Mouse (Mus musculus): ENCODE data around the gene Gm43552. TPM values are rescaled to one million over a fixed set of nuclear protein-coding genes. Genes with fewer than 3 reads are reported as not detected.
"Not testable (repeated sequence)": the region's sequence is repeated elsewhere in the genome, so short reads cannot be mapped to it uniquely, and the experiment has no call there.

The Gm43552 gene
- total RNA-seq, 2 experiments from 2014 or later: not detected

DNA sequence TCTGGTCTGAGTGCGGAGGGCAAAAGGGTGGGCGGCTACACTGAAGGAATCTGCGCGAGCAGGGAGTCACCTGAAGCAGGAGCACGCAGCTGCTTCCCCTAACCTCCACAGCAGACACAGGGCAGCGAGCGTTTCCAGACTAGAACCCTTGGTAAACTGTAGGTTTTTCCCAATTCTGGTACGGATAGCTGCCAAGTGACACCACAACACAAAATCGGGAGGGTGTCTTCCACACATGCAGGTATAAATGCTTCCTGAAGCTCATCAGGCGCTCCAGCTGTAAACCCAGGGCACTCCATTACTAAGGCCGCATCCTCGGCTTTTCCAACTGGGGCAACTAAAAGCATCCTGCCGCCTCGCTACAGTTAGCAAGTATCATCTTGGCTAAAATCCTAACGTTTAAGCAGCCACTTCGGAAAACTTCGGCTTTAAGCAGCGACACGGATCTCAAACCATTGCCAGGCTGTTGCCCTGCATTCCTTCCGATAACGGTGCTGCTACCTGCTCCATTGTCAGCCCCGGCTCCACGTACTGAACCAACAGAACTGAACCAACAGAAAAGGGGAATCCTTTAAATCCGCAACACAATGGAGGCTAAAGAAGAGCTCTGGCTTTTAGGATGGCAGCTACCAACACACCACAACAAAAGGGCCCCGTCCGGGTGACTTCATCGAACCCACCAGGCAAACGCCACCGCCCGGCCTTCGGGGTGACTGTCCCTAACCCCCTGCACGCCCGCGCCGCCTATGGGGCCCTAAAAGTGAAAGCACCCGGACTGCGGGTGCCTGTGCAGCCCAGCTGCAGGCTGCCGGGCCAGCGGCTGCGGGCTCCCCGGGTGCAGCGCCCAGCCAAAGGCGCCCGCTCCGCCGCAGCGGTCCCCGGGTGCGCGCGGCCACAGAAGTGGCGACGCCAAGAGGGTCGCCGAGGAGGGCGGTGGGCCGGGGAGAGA, 592 bp downstream of the Gm43552 start:
- peak; percentile 56 for ATAC-seq (ENCODE audit: poor library complexity, severe bottlenecking)

DNA sequence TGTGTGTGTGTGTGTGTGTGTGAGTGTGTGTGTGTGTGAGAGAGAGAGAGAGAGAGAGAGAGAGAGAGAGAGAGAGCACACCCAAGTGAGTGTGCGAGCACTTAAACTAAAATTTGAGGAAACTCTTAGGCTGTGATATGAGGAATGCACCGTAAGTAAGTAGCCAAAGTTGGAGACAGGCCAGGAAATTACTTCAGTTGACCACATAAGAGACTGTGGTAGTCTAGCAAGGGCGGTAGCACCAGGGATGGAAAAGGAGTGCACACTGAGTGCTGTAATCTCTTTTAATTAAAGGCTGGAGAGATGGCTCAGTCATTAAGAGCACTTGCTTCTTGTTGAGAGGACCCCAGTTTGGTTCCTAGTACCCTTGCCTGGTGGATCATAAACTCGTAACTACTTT, 2.8 kb downstream of the Gm43552 start:
- peak; percentile 17 for ATAC-seq (ENCODE audit: poor library complexity, severe bottlenecking)

DNA sequence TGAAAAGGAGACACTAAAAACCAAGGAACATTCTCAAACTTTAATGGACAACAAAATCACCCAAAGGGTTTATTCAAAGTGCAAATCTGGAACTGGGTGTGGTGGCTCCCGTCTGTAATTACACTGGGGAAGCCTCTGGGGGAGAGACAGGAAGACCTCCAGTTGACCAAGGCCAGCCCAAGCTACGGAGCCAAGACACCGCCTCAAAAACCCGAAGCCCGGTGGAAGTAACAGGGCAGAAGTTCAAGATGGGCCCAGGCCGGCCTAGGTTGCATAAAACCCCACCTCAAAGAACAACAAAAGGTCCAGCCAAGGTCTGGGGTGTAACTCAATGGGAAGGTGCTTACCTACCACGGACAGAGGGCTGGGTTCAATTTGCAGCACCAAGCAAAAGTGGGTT, 3.9 kb downstream of the Gm43552 start:
- ATAC-seq (ENCODE audit: poor library complexity, severe bottlenecking): no peak

DNA sequence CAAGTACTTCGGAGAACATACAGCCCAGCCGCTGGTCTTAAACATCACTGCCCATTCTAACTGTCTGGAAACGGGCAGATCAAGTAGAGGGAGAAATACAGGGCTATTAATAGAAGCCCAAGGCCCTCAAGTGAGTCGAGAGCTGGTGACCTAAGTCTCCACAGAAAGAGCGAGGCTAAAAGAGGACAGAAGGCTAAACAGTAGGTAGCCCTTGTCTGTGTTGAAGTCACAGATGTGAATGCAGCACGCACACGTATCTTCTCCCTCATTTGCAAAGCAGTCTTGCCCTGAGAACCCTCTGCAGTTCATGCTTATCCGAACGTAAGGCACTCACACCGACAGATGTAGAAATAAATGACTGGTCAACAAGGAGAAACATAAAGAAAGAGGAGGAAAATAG, 5.3 kb downstream of the Gm43552 start:
- ATAC-seq (ENCODE audit: poor library complexity, severe bottlenecking): no peak

DNA sequence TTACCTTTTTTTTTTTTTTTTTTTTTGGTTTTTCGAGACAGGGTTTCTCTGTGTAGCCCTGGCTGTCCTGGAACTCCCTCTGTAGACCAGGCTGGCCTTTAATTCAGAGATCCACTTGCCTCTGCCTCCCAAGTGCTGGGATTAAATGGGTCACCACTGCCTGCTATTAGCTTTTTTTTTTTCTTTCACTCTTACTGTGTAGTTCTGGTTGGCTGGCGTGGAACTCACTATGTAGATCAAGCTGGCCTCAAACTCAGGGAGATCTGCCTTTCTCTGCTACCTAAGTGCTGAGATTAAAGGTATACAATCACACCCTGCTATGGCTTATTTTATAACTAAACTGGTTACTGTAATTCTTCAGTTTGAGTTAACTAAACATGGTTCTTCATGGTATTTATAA, 6.1 kb downstream of the Gm43552 start:
- ATAC-seq (ENCODE audit: poor library complexity, severe bottlenecking): no peak

DNA sequence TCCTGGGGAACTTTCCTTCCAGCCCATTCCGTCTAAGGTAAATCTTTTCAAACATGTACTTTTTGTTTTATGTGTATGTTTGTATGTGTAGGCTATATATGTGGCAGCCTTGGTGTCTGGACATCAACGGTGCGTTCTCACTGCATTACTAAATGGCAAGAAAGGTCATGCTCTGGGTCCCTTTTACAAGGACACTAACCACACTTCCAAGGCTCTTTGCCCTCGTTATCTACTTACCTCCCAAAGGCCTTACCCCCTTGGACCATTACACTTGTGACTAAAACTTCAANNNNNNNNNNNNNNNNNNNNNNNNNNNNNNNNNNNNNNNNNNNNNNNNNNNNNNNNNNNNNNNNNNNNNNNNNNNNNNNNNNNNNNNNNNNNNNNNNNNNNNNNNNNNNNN, 9.6 kb downstream of the Gm43552 start:
- no peak for ATAC-seq (ENCODE audit: poor library complexity, severe bottlenecking)

DNA sequence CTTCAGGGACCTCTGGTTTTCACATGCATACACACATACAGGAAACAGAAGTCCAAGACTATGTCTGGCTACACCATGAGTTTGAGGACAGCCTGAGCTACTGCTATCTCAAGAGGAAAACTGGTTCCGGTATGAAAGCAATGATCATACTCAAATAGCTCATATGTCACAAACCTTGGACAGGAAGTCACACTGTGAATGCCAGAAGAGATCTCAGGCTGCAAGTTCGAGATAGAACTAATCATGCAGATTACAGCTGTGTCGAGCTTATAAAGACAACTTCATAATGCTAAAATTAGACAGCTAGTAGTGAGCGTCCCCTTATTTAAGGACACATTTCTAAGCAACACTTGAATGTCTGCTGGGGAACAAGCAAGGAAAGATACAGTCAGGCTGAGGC, 12.1 kb downstream of the Gm43552 start:
- ATAC-seq (ENCODE audit: poor library complexity, severe bottlenecking): no peak

DNA sequence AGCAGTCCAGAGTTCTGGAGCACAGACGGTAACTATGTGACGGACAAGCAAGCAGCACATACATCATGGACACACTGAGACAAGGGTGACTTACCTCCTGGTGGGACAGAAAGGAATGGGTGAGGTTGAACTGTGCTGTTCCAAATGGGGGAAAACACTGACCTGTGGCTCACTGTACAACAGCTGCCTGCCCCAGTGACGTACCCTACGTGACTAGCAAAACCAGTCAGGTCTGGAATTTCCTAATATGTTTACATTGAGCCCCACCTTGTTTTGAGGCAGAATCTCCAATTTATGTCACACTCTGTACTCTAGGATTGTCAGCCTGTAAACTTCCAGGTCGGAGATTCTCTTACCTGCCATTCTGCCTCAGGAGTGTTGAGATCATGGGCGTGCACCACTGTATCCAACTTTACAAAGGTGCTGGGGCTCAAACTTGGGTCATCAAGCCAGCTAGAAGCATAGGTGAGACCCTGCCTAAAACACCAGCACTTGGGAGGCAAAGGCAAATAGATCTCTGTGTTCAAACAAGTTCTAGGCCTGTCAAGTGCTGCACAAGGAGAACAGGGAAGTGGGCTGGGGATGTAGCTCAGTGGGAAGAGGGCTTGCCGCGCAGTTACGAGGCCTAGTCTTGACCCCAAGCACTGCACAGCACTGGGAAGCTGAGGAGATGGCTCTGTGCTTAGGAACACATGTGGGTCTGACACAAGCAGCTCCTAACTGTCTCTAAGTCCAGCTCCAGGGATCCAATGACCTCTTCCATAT, 12.8 kb downstream of the Gm43552 start:
- no peak for ATAC-seq (ENCODE audit: poor library complexity, severe bottlenecking)

DNA sequence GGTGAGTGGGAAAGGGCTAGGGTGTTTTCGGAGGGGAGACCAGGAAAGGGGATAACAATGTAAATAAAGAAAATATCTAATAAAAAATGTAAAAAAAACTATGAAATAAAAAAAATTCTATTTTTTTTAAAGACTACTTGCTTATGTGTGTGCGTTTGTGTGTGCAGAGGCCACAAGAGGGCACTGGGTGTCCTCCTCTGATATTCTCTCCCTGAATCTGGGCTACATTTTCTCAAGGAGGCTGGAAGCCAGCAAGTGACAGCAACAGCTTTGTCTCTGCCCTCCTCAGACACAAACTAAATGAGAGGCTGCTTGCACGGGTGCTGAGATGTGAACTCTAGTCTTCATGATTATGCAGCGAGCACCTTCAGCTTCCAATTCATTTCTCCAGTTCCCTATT, 14.4 kb downstream of the Gm43552 start:
- ATAC-seq (ENCODE audit: poor library complexity, severe bottlenecking): 0 out of 2 replicates have a peak, but pooled peaks have one; percentile 27

DNA sequence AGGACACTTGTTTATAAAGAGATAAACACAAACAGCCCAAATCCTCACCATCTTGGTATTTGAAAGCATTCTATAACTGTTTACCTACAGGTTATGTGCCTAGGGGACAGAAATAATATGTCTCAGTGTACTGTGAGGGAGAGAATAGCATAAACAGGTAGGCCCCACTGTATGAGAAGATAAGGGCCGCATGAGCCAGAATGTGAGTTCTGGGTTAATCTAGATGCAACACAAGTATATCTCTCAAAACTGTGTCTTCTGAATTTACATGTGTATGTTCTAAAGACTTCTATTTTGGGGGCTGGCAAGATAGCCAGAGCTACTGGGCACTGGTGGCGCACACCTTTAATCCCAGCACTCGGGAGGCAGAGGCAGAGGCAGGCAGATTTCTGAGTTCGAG, 15.9 kb downstream of the Gm43552 start:
- ATAC-seq (ENCODE audit: poor library complexity, severe bottlenecking): not testable (repeated sequence)

DNA sequence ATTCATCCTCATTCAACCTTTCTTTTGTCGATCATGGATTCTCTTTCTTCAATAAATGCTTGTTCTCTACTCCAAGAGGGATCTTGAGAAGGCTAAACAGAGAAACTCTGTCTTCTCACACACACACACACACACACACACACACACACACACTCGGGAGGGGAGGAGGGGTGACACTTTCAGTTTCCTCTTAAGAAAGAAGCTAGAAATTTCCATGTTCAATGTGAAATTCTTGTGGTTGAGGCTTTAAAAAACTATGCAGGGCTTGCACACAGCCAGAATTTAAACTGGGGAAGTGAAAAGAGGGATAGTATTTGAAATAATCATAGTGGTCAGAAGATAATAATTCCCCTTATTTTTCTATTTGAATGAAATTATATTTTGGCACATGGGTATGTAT, 16.8 kb downstream of the Gm43552 start:
- ATAC-seq (ENCODE audit: poor library complexity, severe bottlenecking): peak; percentile 82

DNA sequence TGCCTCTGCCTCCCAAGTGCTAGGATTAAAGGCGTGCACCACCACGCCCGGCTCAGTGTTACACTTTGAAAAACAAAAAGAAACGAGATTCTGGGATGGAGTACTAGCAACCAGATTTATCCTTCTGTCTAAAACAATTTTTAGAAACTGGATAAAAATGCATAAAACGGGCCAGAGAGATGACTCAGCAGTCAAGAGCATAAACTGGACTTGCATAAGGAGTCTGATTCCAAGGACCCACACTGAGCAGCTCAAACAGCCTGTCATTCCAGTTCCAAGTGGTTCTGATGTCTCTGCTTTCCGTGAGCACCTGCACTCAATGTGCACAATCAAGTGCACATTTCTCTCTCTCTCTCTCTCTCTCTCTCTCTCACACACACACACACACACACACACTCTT, 22.9 kb downstream of the Gm43552 start:
- ATAC-seq (ENCODE audit: poor library complexity, severe bottlenecking): no peak

DNA sequence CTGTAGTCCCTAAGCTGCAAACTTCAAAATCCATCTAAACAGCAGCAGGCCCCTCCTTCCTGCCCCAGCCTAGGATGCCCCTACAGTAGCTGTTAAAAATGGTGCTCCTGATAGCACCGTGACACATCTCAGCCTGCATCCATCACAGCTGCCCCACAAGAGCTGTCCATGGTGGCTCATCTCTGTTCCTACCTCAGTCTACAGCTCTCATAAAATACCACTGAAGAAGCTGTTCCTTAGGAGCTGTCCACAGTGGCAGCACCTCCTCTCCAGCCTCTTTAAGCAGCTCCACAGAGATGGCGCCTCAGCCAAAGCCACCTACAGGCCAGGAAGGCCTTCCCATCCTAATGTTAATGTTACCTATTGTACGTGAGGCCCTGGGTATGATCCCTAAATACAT, 25.7 kb downstream of the Gm43552 start:
- ATAC-seq (ENCODE audit: poor library complexity, severe bottlenecking): no peak

DNA sequence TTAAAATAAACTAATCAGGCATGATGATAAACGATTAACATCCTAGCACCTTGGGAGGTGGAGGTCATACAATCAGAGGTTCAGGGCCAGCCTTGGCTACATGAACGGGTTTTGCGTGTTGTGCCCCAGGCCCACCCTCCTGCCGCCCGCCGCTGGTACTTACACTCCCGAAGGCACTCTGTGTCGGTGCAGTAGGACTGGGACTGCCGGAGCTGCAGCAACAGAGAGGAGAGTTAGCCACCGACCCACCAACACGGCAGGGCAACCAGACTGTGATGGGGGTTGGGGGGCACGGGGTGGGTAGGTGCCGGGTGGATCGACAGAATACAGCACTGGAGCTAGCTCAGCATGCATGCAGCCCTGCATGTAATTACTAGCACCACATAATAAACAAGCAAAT, 32.3 kb downstream of the Gm43552 start:
- ATAC-seq (ENCODE audit: poor library complexity, severe bottlenecking): no peak

DNA sequence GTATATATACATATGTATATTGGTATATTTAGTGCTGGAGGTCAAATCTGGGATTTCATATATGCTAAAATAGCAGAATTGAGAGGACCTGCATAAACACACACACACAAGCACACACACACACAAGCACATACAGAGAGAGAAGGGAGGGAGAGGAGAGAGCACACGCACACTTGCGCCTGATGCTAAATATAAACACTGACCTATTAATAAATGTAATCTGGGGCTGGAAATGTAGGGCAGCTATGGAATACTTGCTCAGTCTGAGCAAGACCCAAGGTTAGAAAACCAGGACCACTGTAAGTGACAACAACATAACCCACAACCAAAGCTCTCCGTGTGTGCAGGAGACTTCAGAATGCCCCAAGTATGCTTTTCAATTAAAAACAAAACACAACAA, 33.2 kb downstream of the Gm43552 start:
- no peak for ATAC-seq (ENCODE audit: poor library complexity, severe bottlenecking)

DNA sequence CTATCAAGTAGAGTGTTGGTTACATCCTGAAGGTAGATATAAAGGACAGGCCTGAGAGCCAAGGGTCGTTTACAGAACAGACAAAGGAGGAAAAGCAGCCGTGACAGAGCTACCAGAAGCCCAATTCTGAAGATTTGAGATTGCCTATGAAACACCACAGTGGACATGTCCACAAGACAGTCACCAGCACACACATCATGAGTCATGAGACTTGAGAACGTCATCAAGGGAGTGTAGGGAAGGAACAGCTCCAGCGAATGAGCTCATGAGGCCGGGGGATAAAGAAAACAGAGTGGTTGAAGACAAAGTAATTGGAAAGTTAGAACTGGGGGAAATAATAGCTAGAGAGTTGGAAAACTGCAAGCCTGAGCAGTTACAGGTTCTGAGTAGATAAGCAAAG, 34.8 kb downstream of the Gm43552 start:
- ATAC-seq (ENCODE audit: poor library complexity, severe bottlenecking): no peak

DNA sequence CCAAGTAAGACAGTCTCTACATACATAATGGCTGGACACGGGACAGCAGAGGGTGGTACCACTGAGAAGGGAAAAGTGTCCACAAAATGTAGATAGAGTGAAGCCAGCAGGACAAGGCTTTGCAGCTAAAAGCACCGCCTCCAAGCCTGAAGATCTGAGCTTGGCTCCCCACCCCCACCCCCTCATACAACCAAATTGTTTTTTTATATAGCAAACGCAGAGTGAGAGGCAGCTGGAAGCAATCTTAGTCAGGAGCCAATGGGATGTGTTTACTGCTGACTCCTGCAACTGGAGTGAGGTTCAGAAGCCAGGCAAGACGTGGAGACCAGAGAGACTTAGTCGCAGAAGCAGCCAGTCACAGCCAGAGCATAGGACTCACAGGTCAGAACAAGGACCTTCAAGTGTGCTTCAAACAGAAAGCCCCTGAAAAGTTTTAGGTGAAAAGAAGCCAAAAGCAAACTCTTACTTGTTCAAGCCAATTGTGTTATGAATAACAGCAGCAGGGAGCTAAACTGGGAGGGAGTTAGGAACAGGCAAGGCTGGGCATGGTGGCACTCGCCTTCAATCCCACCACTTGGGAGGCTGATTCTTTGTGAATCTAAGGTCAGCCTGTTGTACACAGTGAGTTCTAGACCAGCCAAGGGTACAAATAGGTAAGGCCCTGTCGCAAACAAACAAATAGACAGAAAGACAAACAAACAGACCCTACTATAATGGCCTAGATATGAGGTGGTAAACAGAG, 35.4 kb downstream of the Gm43552 start:
- ATAC-seq (ENCODE audit: poor library complexity, severe bottlenecking): no peak

DNA sequence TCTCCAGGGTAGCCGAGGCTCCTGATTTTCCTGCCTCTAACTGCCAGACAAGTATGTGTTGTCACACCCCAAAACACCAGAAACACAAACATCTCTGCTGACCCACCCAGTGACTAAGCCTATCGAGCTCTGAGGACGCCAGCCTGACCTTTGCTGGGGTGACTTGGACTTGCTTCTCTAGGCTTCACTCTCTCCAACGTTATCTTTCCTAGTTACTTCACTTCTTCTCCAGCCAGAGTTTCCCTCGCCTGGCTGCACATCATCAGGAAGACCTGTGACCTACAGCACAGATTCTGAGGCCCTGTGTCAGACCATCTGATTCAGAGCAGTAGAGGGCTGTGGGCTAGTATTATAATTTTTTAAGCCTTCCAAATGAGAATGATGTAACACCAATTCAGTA, 37.9 kb downstream of the Gm43552 start:
- ATAC-seq (ENCODE audit: poor library complexity, severe bottlenecking): no peak

DNA sequence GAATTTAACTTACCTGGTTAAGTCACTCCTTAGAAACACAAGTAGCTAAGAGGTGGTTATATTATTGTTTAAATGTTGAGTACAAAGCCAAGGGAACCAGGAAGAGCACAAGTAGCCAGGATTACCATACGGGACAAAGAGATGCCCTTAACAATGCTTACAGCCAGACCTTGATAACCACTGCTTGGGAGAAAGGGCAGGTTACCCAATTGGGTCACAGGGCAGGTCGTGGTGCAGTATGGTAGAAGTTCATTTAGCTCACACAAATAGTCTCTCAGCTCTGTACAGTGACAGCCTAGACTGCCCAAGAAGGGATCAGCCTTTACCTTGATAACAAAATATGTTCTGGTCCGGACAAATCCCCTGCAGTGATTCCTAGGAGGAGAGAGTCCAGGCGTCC, 43.7 kb downstream of the Gm43552 start:
- ATAC-seq (ENCODE audit: poor library complexity, severe bottlenecking): no peak

DNA sequence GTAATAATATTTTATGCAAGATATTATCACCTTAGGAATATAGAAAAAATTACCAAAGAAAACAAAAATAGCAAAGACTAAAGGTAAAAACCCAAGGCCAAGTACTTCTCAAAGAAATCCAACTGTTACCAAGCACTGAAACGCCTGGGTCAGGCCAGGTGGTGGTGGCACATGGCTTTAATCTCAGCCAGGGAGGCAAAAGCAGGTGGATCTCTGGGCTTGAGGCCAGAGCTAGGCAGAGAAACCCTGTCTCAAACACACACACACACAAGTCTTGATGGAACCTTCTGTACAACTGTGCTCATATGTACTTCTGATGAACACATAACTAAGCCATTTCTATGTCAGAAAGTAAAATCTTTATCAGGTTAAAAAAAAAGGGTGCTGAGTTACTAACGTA, 44.8 kb downstream of the Gm43552 start:
- no peak for ATAC-seq (ENCODE audit: poor library complexity, severe bottlenecking)

DNA sequence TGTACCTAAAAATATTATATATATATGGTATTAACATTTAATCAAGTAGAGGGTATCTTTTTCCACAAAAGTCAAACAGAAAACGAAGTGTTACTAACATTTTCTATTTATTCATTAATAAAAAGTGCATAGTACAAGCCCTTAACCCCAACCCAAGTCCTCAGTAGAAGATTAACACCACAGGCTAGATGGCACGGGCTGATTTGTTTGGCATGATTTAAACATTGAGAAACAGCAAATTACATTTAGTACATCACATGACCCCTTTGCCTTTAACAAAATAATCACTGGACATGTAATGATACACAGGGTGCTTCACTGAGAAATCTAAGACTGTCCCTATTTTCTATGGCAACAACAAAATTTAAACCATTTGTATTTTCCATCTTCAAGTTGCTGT, 45.9 kb downstream of the Gm43552 start:
- ATAC-seq (ENCODE audit: poor library complexity, severe bottlenecking): no peak
